Mouse (Mus musculus) megakaryocyte, adult 5-6 weeks (primary cell): ENCODE measurements around the gene Slc37a4. TPM values are rescaled to one million over a fixed set of nuclear protein-coding genes. Genes with fewer than 3 reads are reported as not detected.
A peak's percentile ranks its signal among the peaks of the same experiment; 100 is the strongest.
"Not testable (repeated sequence)": the region's sequence is repeated elsewhere in the genome, so short reads cannot be mapped to it uniquely, and the experiment has no call there.

ENCODE experiments used
- ATAC-seq: 2 replicates; pipeline ENCODE4 v1.8.0; 2016; ENCODE audit warnings: mild to moderate bottlenecking, inconsistent platforms; ENCODE audit not compliant: poor library complexity, severe bottlenecking
- total RNA-seq, 2 experiments: library from RNA; stranded (forward) in 1 of 2; stranded (reverse) in 1 of 2; fragments of 153-499, 151-499 nt in 1 of 2; fragments of 221-1000, 200-1000 nt in 1 of 2; gene quantifications; 2 replicates each; pipeline versions ENCODE4 v1.2.3 to v1.2.4; 2015 to 2017

Gene Slc37a4
- total RNA-seq, 2 experiments from 2014 or later: 14.8 to 19.7 TPM

DNA sequence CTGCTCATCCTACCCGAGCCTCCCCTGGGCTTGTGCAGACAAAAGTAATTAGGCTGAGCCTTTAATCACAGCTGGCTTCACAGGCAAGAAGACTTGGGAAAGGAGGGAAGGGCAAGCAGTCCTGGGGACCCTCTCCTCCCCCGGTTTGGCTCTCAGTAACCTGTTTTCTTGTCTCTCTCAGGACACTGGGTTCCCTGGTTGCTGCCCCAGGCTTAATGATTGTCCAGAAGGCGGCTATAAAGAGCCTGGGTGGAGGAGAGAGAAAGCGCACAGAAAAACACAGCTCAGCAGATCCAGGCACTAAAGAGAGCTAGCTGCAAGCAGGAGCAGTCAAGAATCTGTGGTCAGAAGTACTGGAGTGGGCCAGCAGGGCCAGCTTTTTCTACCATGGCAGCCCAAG lies 1.4 kb downstream of the Slc37a4 start:
- ATAC-seq: no peak

DNA sequence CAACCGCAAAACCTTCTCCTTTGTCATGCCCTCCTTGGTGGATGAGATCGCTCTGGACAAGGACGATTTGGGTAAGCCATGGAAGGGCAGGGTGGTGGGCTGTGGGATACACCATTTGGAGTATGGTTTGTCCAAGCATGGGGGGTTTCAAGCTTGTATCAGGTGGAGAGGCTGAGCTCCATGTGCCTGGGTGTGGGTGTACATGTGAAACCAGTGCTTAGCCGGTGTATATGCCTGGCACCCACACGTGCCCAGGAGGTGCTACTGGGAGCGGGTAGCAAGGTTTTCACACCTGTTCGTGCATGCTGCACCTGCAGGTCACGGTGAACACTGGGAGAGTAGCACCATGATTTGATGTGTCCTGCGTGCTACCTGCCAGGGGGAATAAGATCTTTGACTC lies 1.9 kb downstream of the Slc37a4 start:
- ATAC-seq: no peak

DNA sequence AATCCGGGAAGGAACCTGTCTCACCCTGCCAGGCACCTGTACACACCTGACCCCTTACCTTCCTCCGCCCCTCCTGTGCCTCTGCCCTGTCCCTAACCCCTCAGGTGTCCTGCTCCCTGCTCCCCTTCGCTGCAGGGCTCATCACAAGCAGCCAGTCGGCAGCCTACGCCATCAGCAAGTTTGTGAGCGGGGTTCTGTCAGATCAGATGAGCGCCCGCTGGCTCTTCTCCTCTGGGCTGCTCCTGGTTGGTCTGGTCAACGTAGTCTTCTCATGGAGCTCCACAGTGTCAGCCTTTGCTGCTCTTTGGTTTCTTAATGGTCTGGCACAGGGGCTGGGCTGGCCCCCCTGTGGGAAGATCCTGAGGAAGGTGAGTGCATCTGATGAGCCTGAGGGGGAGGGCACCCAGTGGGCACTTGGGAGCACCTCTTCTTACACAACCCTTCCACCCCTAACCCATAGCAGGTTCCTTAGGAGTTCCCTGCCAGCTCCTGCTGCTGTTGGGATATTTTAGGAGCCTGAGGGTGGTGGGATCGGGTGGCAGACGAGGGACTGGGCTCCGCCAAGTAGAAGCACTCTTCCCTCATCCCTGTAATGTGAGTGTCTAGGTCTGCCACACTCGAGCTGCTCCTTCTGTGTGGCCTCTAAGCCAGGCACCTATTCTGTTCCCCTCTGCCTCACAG lies 2.6 kb downstream of the Slc37a4 start:
- no peak for ATAC-seq

DNA sequence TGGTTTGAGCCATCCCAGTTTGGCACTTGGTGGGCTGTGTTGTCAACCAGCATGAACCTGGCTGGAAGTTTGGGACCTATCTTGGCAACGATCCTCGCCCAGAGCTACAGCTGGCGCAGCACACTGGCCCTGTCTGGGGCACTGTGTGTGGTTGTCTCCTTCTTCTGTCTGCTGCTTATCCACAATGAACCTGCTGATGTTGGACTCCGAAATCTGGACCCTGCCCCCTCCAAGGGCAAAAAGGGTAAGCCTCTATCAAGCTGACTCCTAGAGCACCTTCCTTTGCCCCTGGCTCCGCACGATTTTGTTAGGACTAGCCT lies 3.1 kb downstream of the Slc37a4 start:
- ATAC-seq: no peak

DNA sequence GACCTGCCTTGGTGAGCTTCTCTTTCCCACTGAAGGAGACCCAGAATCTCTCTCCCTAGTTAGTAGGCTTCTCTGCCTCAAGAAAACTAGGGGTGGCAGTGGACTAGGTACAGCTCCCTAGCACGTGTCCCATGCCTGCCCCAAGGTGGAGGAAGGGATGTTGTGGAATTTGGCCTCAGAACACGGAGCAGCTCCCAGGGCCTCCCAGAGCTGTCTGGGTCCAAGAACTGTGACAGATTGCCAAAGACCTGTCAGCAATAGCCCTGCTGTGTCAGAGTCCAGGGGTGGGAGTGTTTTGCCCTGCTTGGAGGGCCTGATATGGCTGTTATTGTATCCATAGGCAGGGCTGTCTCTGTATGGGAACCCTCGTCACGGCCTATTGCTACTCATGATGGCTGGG lies 4.4 kb downstream of the Slc37a4 start:
- ATAC-seq: no peak

DNA sequence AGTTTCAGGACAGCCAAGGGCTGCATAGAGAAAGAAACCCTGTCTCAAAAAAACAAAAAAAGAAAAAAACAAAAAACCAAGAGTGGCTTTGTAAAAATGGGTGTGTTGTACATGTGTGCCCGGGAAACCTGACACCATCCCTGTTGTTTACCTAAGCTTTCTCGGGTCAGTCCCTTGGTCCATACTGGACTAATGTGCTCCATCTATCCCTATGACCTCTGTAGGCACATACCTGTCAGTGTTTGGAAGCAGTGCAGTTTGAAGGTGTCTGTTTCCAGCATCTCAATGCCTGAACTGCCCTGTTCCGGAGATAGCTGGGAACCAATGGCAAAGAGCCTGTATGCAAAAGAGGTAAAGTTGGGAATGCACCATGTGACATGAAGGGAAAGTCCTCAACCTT lies 8.4 kb downstream of the Slc37a4 start:
- ATAC-seq: no peak

DNA sequence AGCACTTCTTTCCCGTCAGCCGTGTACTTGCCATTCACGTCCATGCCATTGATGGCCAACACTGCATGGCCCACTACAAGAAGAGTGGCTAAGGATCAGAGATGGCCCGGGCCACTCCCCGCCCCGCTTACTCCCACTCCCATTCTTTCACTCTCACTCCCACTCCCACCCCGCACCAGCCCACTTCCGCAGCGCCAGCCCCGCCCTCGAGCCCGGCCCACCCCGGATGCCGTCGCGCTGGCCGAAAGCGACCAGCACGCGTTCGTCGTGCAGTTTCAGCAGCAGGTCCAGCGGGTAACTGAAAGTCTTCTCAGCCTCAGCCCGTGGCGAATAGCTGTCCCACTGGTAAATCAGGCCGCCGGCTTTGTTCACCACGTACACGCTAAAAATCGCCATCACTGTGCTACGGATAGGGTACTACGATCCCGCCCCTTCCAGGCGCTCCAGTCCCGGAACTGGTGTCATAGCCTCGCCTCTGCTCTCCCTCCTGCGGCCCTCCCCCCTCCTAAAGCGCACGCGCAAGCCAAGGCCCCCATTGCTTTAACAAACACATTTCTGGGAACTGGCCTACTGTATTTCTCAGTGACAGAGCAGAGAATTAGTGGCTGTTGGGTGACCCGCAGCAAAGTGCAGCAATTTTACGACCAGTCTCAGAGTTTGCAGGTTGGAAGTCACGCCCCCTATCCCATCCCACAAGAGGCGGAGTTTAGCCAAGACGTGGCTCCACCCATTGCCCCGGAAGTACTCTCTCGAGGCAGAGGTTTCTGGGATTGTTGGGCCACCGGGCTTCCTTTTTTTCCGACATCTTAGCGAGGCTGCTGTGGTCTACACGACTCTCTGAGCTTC lies 10.5 kb downstream of the Slc37a4 start, which contains the start of the genes Rps25 and Trappc4:
Gene Rps25, plus strand, starts transcription at position 234 of the 846 bp plus-strand sequence.
Gene Trappc4, minus strand, starts transcription at position 695 of the 846 bp plus-strand sequence.
- peak; percentile 92 for ATAC-seq

DNA sequence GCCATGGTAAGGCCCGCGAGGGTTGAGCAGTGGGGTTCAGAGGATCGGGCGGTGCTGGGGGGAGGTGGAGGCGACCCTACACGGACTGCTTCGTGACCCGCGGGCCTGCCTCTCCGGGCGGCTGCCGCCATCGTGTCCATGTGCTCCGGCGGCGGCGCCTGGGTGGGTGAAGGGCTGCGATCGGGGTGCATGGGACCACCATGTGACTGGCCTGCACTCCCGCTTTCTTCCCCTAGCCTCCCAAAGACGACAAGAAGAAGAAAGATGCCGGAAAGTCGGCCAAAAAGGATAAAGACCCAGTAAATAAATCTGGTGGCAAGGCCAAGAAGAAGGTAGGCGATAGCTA lies 11.1 kb downstream of the Slc37a4 start:
- no peak for ATAC-seq

DNA sequence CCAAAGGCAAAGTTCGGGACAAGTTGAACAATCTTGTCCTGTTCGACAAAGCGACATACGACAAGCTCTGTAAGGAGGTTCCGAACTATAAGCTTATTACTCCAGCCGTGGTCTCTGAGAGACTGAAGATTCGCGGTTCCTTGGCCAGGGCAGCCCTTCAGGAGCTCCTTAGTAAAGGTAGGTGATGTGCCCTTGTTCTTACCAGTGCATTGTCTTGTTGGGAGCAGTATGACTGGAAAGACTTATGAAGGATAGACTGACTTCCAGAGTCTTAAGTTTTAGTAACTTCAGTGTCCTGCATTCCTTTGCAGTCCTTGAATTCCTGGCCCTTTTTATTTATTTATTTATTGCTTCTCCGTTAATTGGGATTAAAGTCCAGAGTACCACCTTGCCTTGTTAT lies 12.0 kb downstream of the Slc37a4 start:
- ATAC-seq: not testable (repeated sequence)

DNA sequence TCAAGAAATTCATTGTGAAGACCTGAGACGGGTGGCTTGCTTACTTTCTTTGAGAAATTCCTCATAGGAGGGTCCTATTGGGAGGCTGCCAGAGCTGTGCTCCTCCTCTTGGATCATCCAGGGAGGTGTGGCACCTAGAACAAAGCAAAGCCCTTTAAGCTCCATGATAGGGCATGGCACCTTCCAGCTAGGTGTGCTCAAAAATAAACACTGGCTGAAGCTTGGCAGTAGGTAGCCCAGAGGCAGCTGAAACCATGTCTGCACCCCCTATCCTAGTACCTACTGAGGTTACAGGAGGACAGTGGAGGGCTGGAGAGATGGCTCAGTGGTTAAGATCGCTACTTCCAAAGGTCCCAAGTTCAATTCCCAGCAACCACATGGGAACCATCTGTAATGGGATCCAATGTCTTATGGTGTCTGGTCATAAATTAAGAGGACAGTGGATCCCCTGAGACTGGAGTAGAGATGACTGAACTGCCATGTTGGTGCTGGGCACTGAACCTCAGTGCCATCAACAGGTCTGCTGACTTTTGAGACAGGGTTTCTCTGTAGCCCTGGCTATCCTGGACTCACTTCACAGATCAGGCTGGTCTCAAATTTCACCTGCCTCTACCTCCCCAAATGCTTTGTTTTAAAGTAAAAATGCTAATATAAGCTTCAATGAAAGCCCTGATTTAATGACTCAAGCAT lies 14.1 kb downstream of the Slc37a4 start:
- no peak for ATAC-seq

DNA sequence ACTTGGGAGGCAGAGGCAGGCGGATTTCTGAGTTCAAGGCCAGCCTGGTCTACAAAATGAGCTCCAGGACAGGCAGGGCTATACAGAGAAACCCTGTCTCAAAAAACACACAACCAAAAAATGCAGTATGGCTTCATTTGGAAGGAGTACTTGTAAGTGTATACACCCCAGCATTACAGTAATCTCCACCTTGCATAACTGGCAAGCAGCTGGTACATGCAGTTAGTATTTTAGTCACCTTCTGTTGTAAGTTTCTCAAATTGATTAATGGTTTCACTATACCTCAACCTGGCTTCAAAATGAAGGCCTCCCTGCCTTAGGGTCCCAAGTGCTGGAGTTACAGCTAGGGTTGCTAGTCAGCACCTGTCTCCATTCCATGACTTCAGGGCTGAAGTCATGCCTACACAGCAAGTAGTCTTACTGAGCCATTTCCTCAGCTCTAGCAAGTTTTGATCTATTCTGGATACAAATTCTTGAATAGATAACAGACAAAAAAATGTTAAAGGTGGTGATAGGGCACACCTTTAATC lies 15.0 kb downstream of the Slc37a4 start:
- no peak for ATAC-seq

DNA sequence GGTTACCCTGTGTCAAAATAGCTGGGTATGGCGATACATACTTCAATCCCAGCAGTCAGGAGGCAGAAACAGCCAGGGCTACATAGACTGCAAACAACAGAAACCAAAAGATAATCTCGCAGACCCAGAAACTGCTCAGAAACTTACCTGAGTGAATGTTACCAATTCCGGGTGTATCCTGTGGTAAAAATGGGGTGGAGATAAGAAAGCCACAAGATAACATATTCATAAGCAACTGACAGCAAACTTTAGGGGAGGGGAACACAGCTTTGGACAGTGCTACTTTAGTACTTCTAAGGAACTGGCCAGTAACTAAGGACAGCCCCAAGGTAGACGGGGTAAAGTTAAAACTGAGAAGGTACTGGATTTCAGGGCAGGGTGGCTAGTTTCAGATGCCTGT lies 15.7 kb downstream of the Slc37a4 start:
- ATAC-seq: no peak

DNA sequence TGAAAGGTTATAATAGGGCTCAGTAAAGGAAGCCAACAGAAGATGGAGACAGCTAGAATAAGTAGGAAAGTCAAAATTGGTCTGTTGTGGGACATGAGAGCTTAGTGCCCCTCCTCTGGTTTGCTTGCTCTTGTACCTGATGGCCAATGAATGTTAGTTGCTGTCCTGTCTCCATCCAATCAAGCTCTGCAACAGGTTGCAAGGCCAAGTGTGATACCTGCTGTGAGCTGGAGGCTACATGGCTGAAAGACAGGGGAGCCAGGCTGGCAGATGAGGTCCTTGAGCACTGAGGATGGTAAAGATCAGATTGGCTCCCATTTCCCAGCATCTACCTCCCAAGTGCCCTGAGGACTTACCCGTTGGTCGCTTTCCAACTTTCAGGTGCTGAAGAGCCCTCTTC lies 16.1 kb downstream of the Slc37a4 start:
- ATAC-seq: no peak

DNA sequence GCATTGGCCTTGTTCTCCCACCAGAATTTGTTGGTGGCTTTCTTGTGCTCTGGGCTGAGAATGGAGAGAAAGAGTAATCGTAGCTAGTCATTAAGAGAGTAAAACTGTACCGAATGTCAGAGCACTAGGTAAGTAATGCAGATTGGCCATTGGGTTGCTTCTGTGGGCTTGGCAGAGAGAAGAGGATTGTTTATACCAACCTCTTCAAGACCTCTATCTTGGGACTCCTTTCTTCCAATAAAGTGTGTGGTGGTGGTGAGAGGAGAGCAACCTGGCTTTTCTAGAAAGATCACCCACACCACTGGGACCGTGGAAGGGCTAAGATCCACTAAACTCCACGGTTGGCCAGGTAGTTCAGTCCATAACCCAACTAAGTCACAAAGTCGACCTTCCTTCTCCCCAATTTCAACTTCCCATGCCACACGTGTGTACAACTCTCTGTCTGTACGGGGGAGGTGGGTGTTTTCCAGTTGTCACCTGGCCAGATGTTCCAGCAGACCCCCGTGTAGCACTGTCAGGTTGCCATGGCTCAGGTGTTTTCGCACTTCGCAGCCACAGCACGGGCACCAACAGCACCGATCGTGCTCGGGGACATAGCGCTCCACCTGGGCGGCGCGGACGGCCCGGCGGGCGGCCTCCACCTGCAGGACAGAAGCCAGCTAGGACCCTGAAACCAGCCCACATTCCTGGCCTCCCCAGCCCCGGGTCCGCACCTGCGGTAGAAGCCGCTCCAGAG lies 20.7 kb downstream of the Slc37a4 start:
- no peak; the same call in 1 of the 2 replicates for ATAC-seq

DNA sequence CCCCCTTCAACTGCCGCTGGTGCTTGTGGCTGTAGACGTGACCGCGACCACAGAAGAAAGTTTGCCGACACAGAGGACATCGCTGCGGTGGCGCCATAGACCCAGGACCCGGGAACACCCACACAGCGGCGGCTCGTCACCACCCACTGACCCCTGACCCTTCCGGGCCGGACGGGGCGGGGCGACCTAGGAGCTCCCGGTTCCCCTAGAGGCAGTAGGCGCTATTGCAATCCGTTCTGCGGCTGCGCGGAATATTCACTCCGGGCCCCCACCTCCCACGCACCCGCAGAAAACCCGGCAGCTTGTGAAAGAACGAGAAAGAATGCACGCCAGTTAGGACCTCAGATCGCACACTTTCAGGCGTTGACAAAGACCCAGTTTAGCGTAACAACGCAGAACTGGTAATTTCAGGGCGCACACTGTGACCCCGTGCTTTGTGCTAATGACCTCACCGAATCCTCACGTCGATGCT lies 21.3 kb downstream of the Slc37a4 start:
- peak; percentile 99 for ATAC-seq

DNA sequence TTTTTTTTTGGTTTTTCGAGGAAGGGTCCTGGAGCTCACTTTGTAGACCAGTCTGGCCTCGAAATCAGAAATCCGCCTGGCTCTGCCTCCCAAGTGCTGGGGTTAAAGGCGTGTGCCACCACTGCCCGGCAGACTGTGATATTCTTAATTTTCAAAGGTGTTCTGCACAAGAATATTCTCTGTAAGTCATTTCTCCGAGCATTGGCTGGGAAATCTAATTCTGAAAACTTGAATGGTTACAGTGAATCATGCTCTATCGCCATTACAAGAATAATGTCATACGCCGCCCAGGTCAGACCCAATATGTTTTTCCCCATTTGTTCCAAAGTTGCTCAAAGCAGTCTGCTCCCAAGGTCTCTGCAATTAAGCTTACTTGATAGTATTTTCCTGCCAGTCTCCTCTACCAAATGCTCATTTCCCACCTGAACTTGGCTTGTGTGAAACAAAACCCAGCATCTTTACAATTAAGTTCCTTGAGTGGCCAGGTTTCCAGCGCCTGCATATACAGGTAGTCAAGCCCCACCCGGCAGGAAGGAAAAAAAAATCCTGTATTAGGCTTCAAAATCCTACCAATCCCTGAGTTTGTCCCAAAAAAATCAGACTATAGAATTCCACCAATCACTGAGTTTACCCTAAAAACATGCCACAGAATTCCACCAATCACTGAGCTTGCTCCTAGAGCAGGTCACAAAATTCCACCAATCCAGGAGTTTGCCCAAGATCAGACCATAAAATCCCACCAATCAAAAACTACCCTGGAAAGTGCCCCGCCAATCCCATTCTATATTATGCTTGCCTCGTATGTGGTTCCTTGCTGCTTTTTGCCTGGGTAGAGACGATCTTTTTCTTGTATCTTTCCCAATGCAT lies 22.1 kb downstream of the Slc37a4 start, which contains the start of gene Ccdc84:
Gene Ccdc84, minus strand, starts transcription at position 51 of the 867 bp plus-strand sequence.
- no peak for ATAC-seq

DNA sequence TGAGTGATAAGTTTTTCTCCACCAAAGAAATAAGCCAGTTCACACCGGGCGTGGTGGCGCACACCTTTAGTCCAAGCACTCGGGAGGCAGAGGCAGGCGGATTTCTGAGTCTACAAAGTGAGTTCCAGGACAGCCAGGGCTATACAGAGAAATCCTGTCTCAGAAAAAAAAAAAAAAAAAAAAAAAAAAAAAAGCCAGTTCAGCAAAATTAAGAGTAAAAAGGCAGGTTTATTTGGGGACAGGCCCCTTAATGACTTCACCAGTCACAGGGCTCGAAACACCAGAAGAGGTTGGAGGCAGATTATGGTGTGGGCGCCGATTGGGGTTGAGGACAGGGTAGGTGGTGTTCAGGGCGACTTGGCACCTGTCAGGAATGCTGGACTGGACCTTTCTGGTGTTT lies 23.1 kb downstream of the Slc37a4 start:
- ATAC-seq: not testable (repeated sequence)

DNA sequence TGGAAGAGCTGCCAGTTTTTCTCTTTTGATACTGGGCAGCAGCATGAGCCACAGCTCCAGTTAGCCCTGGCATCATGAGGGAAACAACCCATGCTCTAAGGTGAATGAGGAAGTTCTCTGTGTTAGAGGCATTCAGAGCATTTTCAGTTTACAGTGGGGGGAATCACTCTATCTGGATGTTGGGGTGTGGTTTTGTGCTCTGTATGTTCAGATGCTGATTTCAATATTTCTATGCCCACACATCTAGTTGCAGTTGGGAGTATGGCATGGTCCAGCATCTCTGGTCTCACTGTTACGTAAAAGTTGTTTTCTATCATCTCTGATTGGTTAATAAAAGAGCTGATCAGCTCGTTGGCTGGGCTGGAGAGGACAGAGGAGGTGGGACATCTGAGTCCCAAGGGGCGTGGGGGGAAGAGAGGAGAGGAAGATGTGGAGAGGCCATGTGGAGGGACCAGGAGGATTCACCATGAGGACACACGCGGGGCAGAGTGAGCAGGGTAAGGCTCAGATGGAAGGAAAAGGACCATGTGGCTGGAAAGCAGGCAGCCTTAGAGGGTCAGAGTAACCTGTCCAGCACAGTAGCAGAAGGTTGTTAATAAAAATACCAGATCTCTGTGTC lies 23.7 kb downstream of the Slc37a4 start:
- ATAC-seq: no peak

DNA sequence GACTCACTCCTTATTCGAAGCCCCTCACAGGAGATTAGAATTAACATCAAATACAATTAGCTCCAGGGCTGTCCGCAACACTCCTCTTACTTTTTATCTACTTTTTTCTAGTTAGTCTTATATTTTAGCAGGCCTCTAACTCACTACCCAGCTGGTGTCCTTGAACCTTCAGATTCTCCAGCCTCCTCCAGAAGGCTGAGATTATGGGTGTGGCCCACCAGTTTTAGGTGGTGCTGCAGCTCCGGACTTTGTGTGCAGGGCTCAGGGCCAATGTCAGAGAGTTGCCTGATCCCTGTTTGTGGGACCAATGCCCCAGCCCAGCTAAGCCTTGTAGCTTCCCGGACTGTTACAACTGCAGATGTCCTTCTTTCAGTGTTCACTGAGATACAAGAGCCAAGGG lies 26.9 kb downstream of the Slc37a4 start:
- no peak for ATAC-seq
